Mouse (Mus musculus) spleen, adult 2 months (tissue): ENCODE results near the gene Prkcb. TPM values are rescaled to one million over a fixed set of nuclear protein-coding genes. Genes with fewer than 3 reads are reported as not detected.

Experiments
- DNase-seq, 2 experiments: peaks; one replicate each; pipeline versions ENCODE4 v3.0.0 to v3.0.0-alpha.2; 2012 to 2021; ENCODE audit warnings: low spot score in 2 of 2, low read depth in 1 of 2
- H3K27ac ChIP-seq: fragments of 200-500 bp; 2 replicates; pipeline ENCODE4 v1.5.1; 2012; ENCODE audit warnings: low read length, inconsistent platforms; ENCODE audit not compliant: insufficient read depth
- H3K27me3 ChIP-seq: fragments of 200-500 bp; 2 replicates; pipeline ENCODE4 v1.6.1; 2012; ENCODE audit warnings: mild to moderate bottlenecking, moderate library complexity, low read length, inconsistent platforms; ENCODE audit not compliant: control insufficient read depth, insufficient read depth
- H3K36me3 ChIP-seq: fragments of 200-500 bp; 2 replicates; pipeline ENCODE4 v1.6.1; 2012; ENCODE audit warnings: mild to moderate bottlenecking, low read length, inconsistent platforms; ENCODE audit not compliant: control insufficient read depth, insufficient read depth
- H3K4me1 ChIP-seq: fragments of 200-500 bp; 2 replicates; pipeline ENCODE4 v1.6.1; 2011; ENCODE audit warnings: inconsistent platforms; ENCODE audit not compliant: control insufficient read depth, insufficient read depth, insufficient read length
- H3K4me3 ChIP-seq: fragments of 200-500 bp; 2 replicates; pipeline ENCODE4 v1.5.1; 2011; ENCODE audit warnings: mild to moderate bottlenecking, inconsistent platforms; ENCODE audit not compliant: insufficient read depth, insufficient read length; ENCODE audit errors: extremely low read depth
- CTCF ChIP-seq: fragments of 200-500 bp; IDR thresholded peaks from 2 replicates; pipeline ENCODE4 v1.5.1; 2011; ENCODE audit warnings: mild to moderate bottlenecking, inconsistent platforms; ENCODE audit not compliant: insufficient read depth, insufficient read length, insufficient replicate concordance; ENCODE audit errors: extremely low read depth
- POLR2A ChIP-seq: fragments of 200-500 bp; IDR thresholded peaks from 2 replicates; pipeline ENCODE4 v1.6.1; 2011; ENCODE audit warnings: low read depth, low read length, inconsistent platforms
- WGBS: fragments of 180-500 bp; shearing (Covaris S2); methylation state at CpG from one replicate; pipeline ENCODE4 v1.1.7; 2018; 5-methylcytosine and 5-hydroxymethylcytosine counted together
- polyA plus RNA-seq: library from polyadenylated mRNA; depleted of rRNA; stranded (reverse); fragments of >200 nt; gene quantifications from 2 replicates; pipeline ENCODE4 v1.2.3, GENCODE M21; 2012

Prkcb gene
- polyA plus RNA-seq, 1 experiment, result 106 TPM

- Histone ChIP-seq H3K36me3 (peaks cover 15% of the 10 kb centered on the region), H3K27ac (no peak overlapping the region), H3K27me3 (no peaks in the 10 kb centered on the region), H3K4me3 (no peak overlapping the region), H3K4me1 (no peaks in the 10 kb centered on the region)
- WGBS, result 85% methylated on average over 6 of the region's 6 CpGs
- TF ChIP-seq CTCF (no peak), POLR2A (no peak)
- no peak for DNase-seq
Observed at GRCm38 (mm10) chr7:122476697-122477096, 188.1 kb downstream of the Prkcb start.

GRCm38 (mm10) chr7:122477118-122477517 is 188.6 kb downstream of the Prkcb start:
- Histone ChIP-seq H3K4me1 (no peaks in the 10 kb centered on the region), H3K36me3 (peaks cover 15% of the 10 kb centered on the region), H3K4me3 (no peak overlapping the region), H3K27ac (no peak overlapping the region), H3K27me3 (no peaks in the 10 kb centered on the region)
- 60% methylated on average over 7 of the region's 7 CpGs for WGBS
- TF ChIP-seq POLR2A, result no peak
- no peak for DNase-seq

- H3K27me3 ChIP-seq, result no peaks in the 10 kb centered on the region
- TF ChIP-seq CTCF, result no peak
- TF ChIP-seq POLR2A, result no peak
- H3K36me3 ChIP-seq, result peaks cover 12% of the 10 kb centered on the region
- H3K27ac ChIP-seq, result no peak overlapping the region
- 75% methylated on average over 21 of the region's 21 CpGs for WGBS
- H3K4me1 ChIP-seq, result no peaks in the 10 kb centered on the region
- no peak for DNase-seq
- no peak overlapping the region for H3K4me3 ChIP-seq
Observed at GRCm38 (mm10) chr7:122477566-122478564, 189.3 kb downstream of the Prkcb start.

- WGBS, result 84% methylated on average over 8 of the region's 8 CpGs
- TF ChIP-seq CTCF (no peak), POLR2A (no peak)
- no peak overlapping the region for H3K4me3 ChIP-seq
Observed at GRCm38 (mm10) chr7:122483949-122484348, 195.4 kb downstream of the Prkcb start.

GRCm38 (mm10) chr7:122487929-122488571 is 199.5 kb downstream of the Prkcb start:
- no peak for DNase-seq
- no peaks in the 10 kb centered on the region for H3K27me3 ChIP-seq
- H3K27ac ChIP-seq, result no peak overlapping the region
- 80% methylated on average over 11 of the region's 11 CpGs for WGBS
- H3K4me3 ChIP-seq, result no peak overlapping the region
- no peak for TF ChIP-seq POLR2A
- TF ChIP-seq CTCF, result no peak
- H3K4me1 ChIP-seq, result no peaks in the 10 kb centered on the region
- H3K36me3 ChIP-seq, result peaks cover 14% of the 10 kb centered on the region

More at GRCm38 (mm10) chr7:122483949-122484348, 195.4 kb downstream of the Prkcb start:
- Histone ChIP-seq H3K36me3 (peaks cover 10% of the 10 kb centered on the region), H3K27ac (no peak overlapping the region), H3K4me1 (no peaks in the 10 kb centered on the region), H3K27me3 (no peaks in the 10 kb centered on the region)
- DNase-seq, result no peak

GRCm38 (mm10) chr7:122492041-122492440 is 203.5 kb downstream of the Prkcb start:
- no peak for DNase-seq
- H3K4me3 ChIP-seq, result no peak overlapping the region
- H3K4me1 ChIP-seq, result no peaks in the 10 kb centered on the region
- TF ChIP-seq CTCF, result no peak
- TF ChIP-seq POLR2A, result no peak
- no peaks in the 10 kb centered on the region for H3K27me3 ChIP-seq
- WGBS, result 88% methylated on average over 8 of the region's 8 CpGs
- H3K36me3 ChIP-seq, result peaks cover 11% of the 10 kb centered on the region
- no peak overlapping the region for H3K27ac ChIP-seq

- no peaks in the 10 kb centered on the region for H3K27me3 ChIP-seq
- H3K27ac ChIP-seq, result no peak overlapping the region
- peaks cover 12% of the 10 kb centered on the region for H3K36me3 ChIP-seq
- no peak for TF ChIP-seq CTCF
- no peak for TF ChIP-seq POLR2A
- H3K4me1 ChIP-seq, result no peaks in the 10 kb centered on the region
- H3K4me3 ChIP-seq, result no peak overlapping the region
- 92% methylated on average over 9 of the region's 9 CpGs for WGBS
- DNase-seq, result no peak
Observed at GRCm38 (mm10) chr7:122492936-122493335, 204.4 kb downstream of the Prkcb start.
